ENCODE assay signal across 20 mouse cellular contexts in genomic region chr5:125383637-125384420, GRCm38 (mm10). TPM values are rescaled to one million over a fixed set of nuclear protein-coding genes. Genes with fewer than 3 reads are reported as not detected.
A peak's percentile ranks its signal among the peaks of the same experiment; 100 is the strongest.
DNase-seq lines count a peak whose midpoint lies in the region; ATAC-seq and TF ChIP-seq lines count a peak whose summit lies in the region.
"Had no signal": no experiment of that assay in that cellular context is flagged by ENCODE, and none has a peak within 500 bp of the region (broad histone marks: within the 10 kb centered on the region; RNA-seq: fewer than 3 reads in every experiment).

No protein-coding gene starts in this region.

- TF ChIP-seq RAD21 in MEL (IDR thresholded peaks at IDR 0.05; ENCODE audit: low read depth, low read length), result no peak

- H3K36me3 ChIP-seq in liver, adult 2 months (ENCODE audit: control insufficient read depth, insufficient read depth, low read length), result peaks cover 21% of the 10 kb centered on the region
- H3K36me3 ChIP-seq in MEL (ENCODE audit: control insufficient read depth in 1 of 2, insufficient read depth in 2 of 2, low read length in 2 of 2) (peaks cover 13 to 15% of the 10 kb centered on the region in 2 experiments), myocyte (ENCODE audit: control insufficient read depth, insufficient read depth) (peaks cover 32% of the 10 kb centered on the region)
- H3K36me3 ChIP-seq in forebrain, embryonic 12.5 days (replicated peaks), result peaks cover 21% of the 10 kb centered on the region

- no peaks in the 10 kb centered on the region for H3K27me3 ChIP-seq in cerebellum, adult 2 months (ENCODE audit: control insufficient read depth, insufficient read depth, low read length)
- no peaks in the 10 kb centered on the region for H3K27me3 ChIP-seq in liver, adult 2 months (ENCODE audit: control insufficient read depth, insufficient read depth, low read length)
- H3K27me3 ChIP-seq in MEL (ENCODE audit: control insufficient read depth in 1 of 2, insufficient read depth in 2 of 2, low read length in 2 of 2) (no peaks in the 10 kb centered on the region), myocyte (ENCODE audit: control insufficient read depth, insufficient read depth, insufficient read length) (no peaks in the 10 kb centered on the region)
- H3K27me3 ChIP-seq in forebrain, embryonic 12.5 days, result no peaks in the 10 kb centered on the region
- H3K27me3 ChIP-seq: forebrain, embryonic 15.5 days; hindbrain, embryonic 12.5 days; limb, embryonic 12.5 days; midbrain, embryonic 13.5 days had no signal

- ATAC-seq in forebrain, embryonic 12.5 days (ENCODE audit: low FRiP score), result no peak
- ATAC-seq: forebrain, embryonic 15.5 days had no signal

- peaks cover 9% of the 10 kb centered on the region for H3K79me2 ChIP-seq in liver, adult 2 months (ENCODE audit: control insufficient read depth, insufficient read depth, low read length)
- H3K79me2 ChIP-seq in MEL (ENCODE audit: control insufficient read depth, insufficient read depth, low read length, poor library complexity) (peaks cover 11% of the 10 kb centered on the region), myocyte (ENCODE audit: control insufficient read depth, insufficient read depth) (peaks cover 28% of the 10 kb centered on the region)

- no peak overlapping the region for H3ac ChIP-seq in myocyte (ENCODE audit: control insufficient read depth, insufficient read length)

- no peak for TF ChIP-seq CTCF in cerebellum, adult 2 months (IDR thresholded peaks at IDR 0.05; ENCODE audit: borderline replicate concordance, insufficient read depth, low read depth, low read length)
- TF ChIP-seq CTCF in liver, adult 2 months (IDR thresholded peaks at IDR 0.05; ENCODE audit: low read depth, low read length), result 0 out of 2 replicates have a peak, but pooled peaks have one; percentile 5
- TF ChIP-seq CTCF in MEL (IDR thresholded peaks at IDR 0.05 in 2 of 3, conservative IDR thresholded peaks at IDR 0.05 in 1 of 3; ENCODE audit: control insufficient read depth in 1 of 3, insufficient read depth in 1 of 3, low read depth in 2 of 3, low read length in 3 of 3, poor library complexity in 1 of 3, severe bottlenecking in 1 of 3), result no peak

- 57% methylated on average over 3 of the region's 3 CpGs for WGBS in cerebellum, adult 2 months
- 11% methylated on average over 3 of the region's 3 CpGs for WGBS in liver, adult 2 months
- 78% methylated on average over 3 of the region's 3 CpGs for WGBS in forebrain, embryonic 12.5 days

- peak; percentile 6; the same call in 1 of the 2 replicates for TF ChIP-seq POLR2A in cerebellum, adult 2 months (IDR thresholded peaks at IDR 0.05; ENCODE audit: borderline replicate concordance, insufficient read depth, low read length)
- TF ChIP-seq POLR2A in liver, adult 2 months (IDR thresholded peaks at IDR 0.05; ENCODE audit: extremely low read depth, insufficient read depth, low read length), result 0 out of 2 replicates have a peak, but pooled peaks have one; percentile 4
- no peak for TF ChIP-seq POLR2A in MEL (IDR thresholded peaks at IDR 0.05; ENCODE audit: control insufficient read depth in 1 of 2, insufficient read depth in 1 of 2, low read depth in 1 of 2, low read length in 2 of 2, poor library complexity in 1 of 2)
- no peak for TF ChIP-seq POLR2A in myocyte (IDR thresholded peaks at IDR 0.05; ENCODE audit: insufficient read length, low read depth)

- no peak overlapping the region for H3K27ac ChIP-seq in cerebellum, adult 2 months (ENCODE audit: insufficient read depth, low read length)
- no peak overlapping the region for H3K27ac ChIP-seq in liver, adult 2 months (replicated peaks; ENCODE audit: insufficient read depth, low read depth, low read length)
- H3K27ac ChIP-seq in MEL (ENCODE audit: control insufficient read depth, low read depth, low read length), result peak overlapping the region; percentile 12; the same call in 1 of the 2 replicates
- no peak overlapping the region for H3K27ac ChIP-seq in forebrain, embryonic 12.5 days
- H3K27ac ChIP-seq: forebrain, embryonic 15.5 days; hindbrain, embryonic 12.5 days; midbrain, embryonic 13.5 days had no signal

- H3K9ac ChIP-seq in liver, adult 2 months (ENCODE audit: low read depth, low read length), result no peak overlapping the region
- H3K9ac ChIP-seq in MEL (ENCODE audit: control insufficient read depth, low read depth, low read length, poor library complexity, severe bottlenecking), result peak overlapping the region; percentile 4; the same call in 1 of the 2 replicates
- no peak overlapping the region for H3K9ac ChIP-seq in forebrain, embryonic 12.5 days
- H3K9ac ChIP-seq: forebrain, embryonic 15.5 days; hindbrain, embryonic 12.5 days; limb, embryonic 12.5 days; lung, embryonic 14.5 days; midbrain, embryonic 13.5 days had no signal

- DNase-seq in cerebellum, adult 2 months, result no peak
- DNase-seq in cerebellum, postnatal 25 days, result no peak
- peak; percentile 84 for DNase-seq in liver, adult 2 months (ENCODE audit: extremely low read depth, low read depth, low spot score)
- DNase-seq in liver (no peak), MEL (ENCODE audit: low read depth, low spot score) (peak; percentile 61)
- no peak for DNase-seq in adrenal gland, postnatal 25 days
- DNase-seq: adrenal gland, postnatal 10 days; cerebellum, adult 18-20 months; kidney, postnatal 10 days; right cerebral cortex, postnatal 25 days; thymus, postnatal 36 days had no signal

- H3K4me3 ChIP-seq in cerebellum, adult 2 months (replicated peaks; ENCODE audit: insufficient read depth, low read depth, low read length), result no peak overlapping the region
- no peak overlapping the region for H3K4me3 ChIP-seq in liver, adult 2 months (ENCODE audit: insufficient read depth, low read depth, low read length)
- H3K4me3 ChIP-seq in MEL (ENCODE audit: control insufficient read depth in 1 of 2, insufficient read depth in 1 of 2, low read depth in 2 of 2, low read length in 2 of 2), result no peak overlapping the region
- no peak overlapping the region for H3K4me3 ChIP-seq in myocyte
- H3K4me3 ChIP-seq in forebrain, embryonic 12.5 days (replicated peaks), result no peak overlapping the region
- H3K4me3 ChIP-seq: erythroblast, embryonic 14.5 days; forebrain, embryonic 15.5 days; hindbrain, embryonic 12.5 days; limb, embryonic 12.5 days; midbrain, embryonic 13.5 days had no signal

- H3K4me1 ChIP-seq in cerebellum, adult 2 months (ENCODE audit: control insufficient read depth, insufficient read depth, low read length), result peaks cover 3% of the 10 kb centered on the region; the same call in 1 of the 2 replicates
- H3K4me1 ChIP-seq in liver, adult 2 months (ENCODE audit: control insufficient read depth, insufficient read depth, low read length), result peaks cover 8% of the 10 kb centered on the region
- peaks cover 3 to 6% of the 10 kb centered on the region in 2 experiments; a peak in 3 of 4 replicates for H3K4me1 ChIP-seq in MEL (ENCODE audit: control insufficient read depth in 1 of 2, insufficient read depth in 2 of 2, low read length in 2 of 2)
- H3K4me1 ChIP-seq in forebrain, embryonic 12.5 days, result peaks cover 19% of the 10 kb centered on the region

- peak overlapping the region; percentile 82 for H3K4me2 ChIP-seq in myocyte (ENCODE audit: low read depth)
- H3K4me2 ChIP-seq in forebrain, embryonic 12.5 days, result no peak overlapping the region
- H3K4me2 ChIP-seq: forebrain, embryonic 15.5 days; hindbrain, embryonic 12.5 days; limb, embryonic 12.5 days; lung, embryonic 14.5 days had no signal

- H3K9me3 ChIP-seq in MEL (replicated peaks; ENCODE audit: insufficient read depth, low read length), result no peaks in the 10 kb centered on the region
- H3K9me3 ChIP-seq in forebrain, embryonic 12.5 days, result no peaks in the 10 kb centered on the region
- H3K9me3 ChIP-seq: forebrain, embryonic 15.5 days; hindbrain, embryonic 12.5 days; limb, embryonic 12.5 days; midbrain, embryonic 13.5 days had no signal

- peak in 1 of 2 experiments; percentile 24; a peak in 1 of 4 replicates for TF ChIP-seq EP300 in MEL (IDR thresholded peaks at IDR 0.05; ENCODE audit: low read depth in 1 of 2, low read length in 2 of 2)

RNA-seq across cellular contexts. Expression of gene Gm10382, which starts 5.3 kb away (rescaled TPM):
- polyA plus RNA-seq in cerebellum, adult 2 months (2012; rRNA removed), result 0.28 and 0.41 TPM in 2 replicates
- total RNA-seq in liver, adult 2 months (2014; rRNA removed), result 0.13 TPM in 1 of 2 replicates, not detected in the other
- 0.16 and 0.24 TPM in 2 replicates for polyA plus RNA-seq in liver, adult 2 months (2012; rRNA removed)
- 0.65 TPM in 2 replicates for total RNA-seq in MEL (2012; rRNA removed)
- polyA plus RNA-seq in MEL (2012; ENCODE audit: insufficient read depth in 1 of 2, insufficient read length in 2 of 2, low read depth in 1 of 2, low replicate concordance in 2 of 2, missing spikeins in 1 of 2) (under 1 TPM in 1 of 2 experiments, not detected in 1; 0.96 TPM), myocyte (2012; fragmentation: generic; extraction: Trizol) (1.9 TPM)
- not detected in 2 replicates for total RNA-seq in adrenal gland, postnatal 25 days (2021)
- polyA plus RNA-seq in forebrain, embryonic 12.5 days (2016; fragmentation: Nextera tagmentation; extraction: Ambion mirVana), result 0.91 and 0.97 TPM in 2 replicates
- polyA plus RNA-seq: embryonic facial prominence, embryonic 11.5 days had no signal

RNA-seq across cellular contexts. Expression of gene Ubc, which starts 6.2 kb away (rescaled TPM):
- polyA plus RNA-seq in cerebellum, adult 2 months (2012; rRNA removed), result 1,009 and 1,093 TPM in 2 replicates
- 634 and 1,049 TPM in 2 replicates for total RNA-seq in liver, adult 2 months (2014; rRNA removed)
- 990 and 1,297 TPM in 2 replicates for polyA plus RNA-seq in liver, adult 2 months (2012; rRNA removed)
- total RNA-seq in MEL (2012; rRNA removed), result 511 and 526 TPM in 2 replicates
- 1,000 to 10,000 TPM in 1 of 2 experiments, 100 to 1,000 TPM in 1; 113 to 1,075 TPM for polyA plus RNA-seq in MEL (2012; ENCODE audit: insufficient read depth in 1 of 2, insufficient read length in 2 of 2, low read depth in 1 of 2, low replicate concordance in 2 of 2, missing spikeins in 1 of 2)
- 878 TPM for polyA plus RNA-seq in myocyte (2012; fragmentation: generic; extraction: Trizol)
- 1,462 and 1,631 TPM in 2 replicates for total RNA-seq in adrenal gland, postnatal 25 days (2021)
- polyA plus RNA-seq in forebrain, embryonic 12.5 days (2016; fragmentation: Nextera tagmentation; extraction: Ambion mirVana), result 1,113 and 1,114 TPM in 2 replicates

RNA-seq across cellular contexts. Expression of gene Scarb1, which starts 42.9 kb away (rescaled TPM):
- 16.8 and 19.9 TPM in 2 replicates for polyA plus RNA-seq in cerebellum, adult 2 months (2012; rRNA removed)
- total RNA-seq in liver, adult 2 months (2014; rRNA removed), result 72.4 and 108 TPM in 2 replicates
- polyA plus RNA-seq in liver, adult 2 months (2012; rRNA removed), result 189 and 223 TPM in 2 replicates
- 51.4 and 53.1 TPM in 2 replicates for total RNA-seq in MEL (2012; rRNA removed)
- 10 to 100 TPM in 1 of 2 experiments, not detected in 1; 98.3 TPM for polyA plus RNA-seq in MEL (2012; ENCODE audit: insufficient read depth in 1 of 2, insufficient read length in 2 of 2, low read depth in 1 of 2, low replicate concordance in 2 of 2, missing spikeins in 1 of 2)
- polyA plus RNA-seq in myocyte (2012; fragmentation: generic; extraction: Trizol), result 28.6 TPM
- 1,988 and 2,596 TPM in 2 replicates for total RNA-seq in adrenal gland, postnatal 25 days (2021)
- 31.5 and 38.7 TPM in 2 replicates for polyA plus RNA-seq in forebrain, embryonic 12.5 days (2016; fragmentation: Nextera tagmentation; extraction: Ambion mirVana)

RNA-seq across cellular contexts. Expression of gene Dhx37, which starts 50.1 kb away (rescaled TPM):
- polyA plus RNA-seq in cerebellum, adult 2 months (2012; rRNA removed), result 19.6 and 21.4 TPM in 2 replicates
- 3.8 and 5.6 TPM in 2 replicates for total RNA-seq in liver, adult 2 months (2014; rRNA removed)
- polyA plus RNA-seq in liver, adult 2 months (2012; rRNA removed), result 12.0 and 14.0 TPM in 2 replicates
- 26.0 and 27.4 TPM in 2 replicates for total RNA-seq in MEL (2012; rRNA removed)
- polyA plus RNA-seq in MEL (2012; ENCODE audit: insufficient read depth in 1 of 2, insufficient read length in 2 of 2, low read depth in 1 of 2, low replicate concordance in 2 of 2, missing spikeins in 1 of 2) (100 to 1,000 TPM in 1 of 2 experiments, 10 to 100 TPM in 1; 55.3 to 549 TPM), myocyte (2012; fragmentation: generic; extraction: Trizol) (17.2 TPM)
- total RNA-seq in adrenal gland, postnatal 25 days (2021), result 17.5 and 25.9 TPM in 2 replicates
- 16.5 and 17.1 TPM in 2 replicates for polyA plus RNA-seq in forebrain, embryonic 12.5 days (2016; fragmentation: Nextera tagmentation; extraction: Ambion mirVana)

RNA-seq across cellular contexts. Expression of gene Bri3bp, which starts 57.5 kb away (rescaled TPM):
- 37.1 and 39.1 TPM in 2 replicates for polyA plus RNA-seq in cerebellum, adult 2 months (2012; rRNA removed)
- total RNA-seq in liver, adult 2 months (2014; rRNA removed), result 7.7 and 8.8 TPM in 2 replicates
- polyA plus RNA-seq in liver, adult 2 months (2012; rRNA removed), result 18.3 and 23.0 TPM in 2 replicates
- 87.6 and 88.6 TPM in 2 replicates for total RNA-seq in MEL (2012; rRNA removed)
- polyA plus RNA-seq in MEL (2012; ENCODE audit: insufficient read depth in 1 of 2, insufficient read length in 2 of 2, low read depth in 1 of 2, low replicate concordance in 2 of 2, missing spikeins in 1 of 2) (100 to 1,000 TPM in 1 of 2 experiments, 10 to 100 TPM in 1; 73.7 to 264 TPM), myocyte (2012; fragmentation: generic; extraction: Trizol) (24.8 TPM)
- 18.4 and 37.3 TPM in 2 replicates for total RNA-seq in adrenal gland, postnatal 25 days (2021)
- polyA plus RNA-seq in forebrain, embryonic 12.5 days (2016; fragmentation: Nextera tagmentation; extraction: Ambion mirVana), result 37.4 and 43.0 TPM in 2 replicates

Comparison
In these comparisons a context has a peak if more than half of its experiments do, and no peak if none do; other contexts are left out.
1. DNase-seq: peak in liver, adult 2 months (single experiment) and MEL (single experiment); none in cerebellum, adult 2 months (0 of 2), cerebellum, postnatal 25 days (0 of 2), liver (single experiment) and adrenal gland, postnatal 25 days (single experiment).
2. POLR2A ChIP-seq: peak in cerebellum, adult 2 months (single experiment) and liver, adult 2 months (single experiment); none in MEL (0 of 2) and myocyte (single experiment).